ENCODE assay signal across 14 mouse cellular contexts in the genomic region with DNA sequence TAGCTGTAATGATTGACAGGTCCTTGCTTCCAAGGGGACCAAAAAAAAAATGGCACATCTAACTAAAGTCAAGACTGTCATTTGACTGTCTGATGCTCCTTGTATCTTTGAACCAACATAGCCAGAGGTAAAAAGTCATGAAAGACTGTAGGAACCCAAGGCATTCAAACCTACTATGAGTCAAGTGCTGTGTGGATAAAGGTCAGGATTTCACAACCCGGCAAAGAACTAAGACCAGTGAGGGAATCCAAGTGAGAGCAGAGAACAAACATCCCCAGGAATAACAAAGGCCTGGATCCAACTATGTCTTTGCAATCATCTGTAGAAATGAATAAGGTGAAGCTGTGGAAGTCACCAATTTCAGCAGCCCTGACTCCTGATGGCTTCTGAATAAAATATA.
"Had no signal": no experiment of that assay in that cellular context is flagged by ENCODE, and none has a peak within 500 bp of the region (broad histone marks: within the 10 kb centered on the region; RNA-seq: fewer than 3 reads in every experiment).

No protein-coding gene starts in this region.

- H3K27ac ChIP-seq: layer of hippocampus, adult 2 months; liver, embryonic 13.5 days; macrophage; midbrain, embryonic 12.5 days; neural tube, embryonic 13.5 days had no signal

- DNase-seq: kidney, adult 8-10 months; left cerebral cortex, postnatal 4 days; liver, embryonic 13.5 days; liver, postnatal 0 days; retina, postnatal 1 day; right cerebral cortex, postnatal 4 days; spleen, adult 18-20 months; thymus, adult 2 months; thymus, postnatal 36 days had no signal

- H3K9me3 ChIP-seq: liver, embryonic 13.5 days; megakaryocyte, embryonic 14.5 days; midbrain, embryonic 12.5 days; neural tube, embryonic 13.5 days had no signal

- H3K4me3 ChIP-seq: layer of hippocampus, adult 2 months; liver, embryonic 13.5 days; megakaryocyte, embryonic 14.5 days; midbrain, embryonic 12.5 days; neural tube, embryonic 13.5 days had no signal

- H3K36me3 ChIP-seq: liver, embryonic 13.5 days; midbrain, embryonic 12.5 days; neural tube, embryonic 13.5 days had no signal

- H3K4me1 ChIP-seq: liver, embryonic 13.5 days had no signal

- H3K27me3 ChIP-seq: liver, embryonic 13.5 days; midbrain, embryonic 12.5 days; neural tube, embryonic 13.5 days had no signal
